Comparison of ENCODE assay signal across 12 mouse cellular contexts in genomic region chr10:88260309-88260708, GRCm38 (mm10). TPM values are rescaled to one million over a fixed set of nuclear protein-coding genes. Genes with fewer than 3 reads are reported as not detected.
A peak's percentile ranks its signal among the peaks of the same experiment; 100 is the strongest.
DNase-seq lines count a peak whose midpoint lies in the region; ATAC-seq lines count a peak whose summit lies in the region.
"Had no signal": no experiment of that assay in that cellular context is flagged by ENCODE, and none has a peak within 500 bp of the region (broad histone marks: within the 10 kb centered on the region; RNA-seq: fewer than 3 reads in every experiment).

No protein-coding gene starts in this region.

- DNase-seq in kidney, postnatal 14 days = peak; percentile 16
- DNase-seq in kidney, adult 18-20 months = no peak
- DNase-seq in heart, adult 9 months (ENCODE audit: low spot score in 2 of 2) = peak; percentile 11 to 22
- DNase-seq in lung, postnatal 25 days (ENCODE audit: low spot score) = peak; percentile 14
- DNase-seq in layer of hippocampus, adult 9-11 months = no peak
- no peak for DNase-seq in MN1 (ENCODE audit: low spot score)
- DNase-seq: cerebellum, adult 9-11 months; right cerebral cortex, adult 18-20 months; thymus, postnatal 36 days had no signal

- no peak overlapping the region for H3K4me3 ChIP-seq in heart, embryonic 15.5 days
- H3K4me3 ChIP-seq: forebrain, embryonic 10.5 days; hindbrain, embryonic 12.5 days had no signal

- H3K36me3 ChIP-seq in heart, embryonic 15.5 days = no peaks in the 10 kb centered on the region
- H3K36me3 ChIP-seq: forebrain, embryonic 10.5 days; hindbrain, embryonic 12.5 days had no signal

- no peaks in the 10 kb centered on the region for H3K4me1 ChIP-seq in heart, embryonic 15.5 days (replicated peaks)
- H3K4me1 ChIP-seq: hindbrain, embryonic 12.5 days had no signal

- no peaks in the 10 kb centered on the region for H3K27me3 ChIP-seq in heart, embryonic 15.5 days
- H3K27me3 ChIP-seq: hindbrain, embryonic 12.5 days had no signal

- no peak overlapping the region for H3K27ac ChIP-seq in heart, embryonic 15.5 days
- H3K27ac ChIP-seq: forebrain, embryonic 10.5 days; hindbrain, embryonic 12.5 days had no signal

- H3K9ac ChIP-seq in heart, embryonic 15.5 days = no peak overlapping the region
- H3K9ac ChIP-seq: hindbrain, embryonic 12.5 days had no signal

- no peak for ATAC-seq in heart, embryonic 15.5 days (replicated peaks; ENCODE audit: insufficient number of reproducible peaks, insufficient read depth, low FRiP score, low read depth)

- H3K4me2 ChIP-seq in heart, embryonic 15.5 days = peak overlapping the region; percentile 34
- H3K4me2 ChIP-seq: hindbrain, embryonic 12.5 days had no signal

- 46% methylated on average over 12 of the region's 12 CpGs for WGBS in heart, embryonic 15.5 days

- no peaks in the 10 kb centered on the region for H3K9me3 ChIP-seq in heart, embryonic 15.5 days (replicated peaks)
- H3K9me3 ChIP-seq: forebrain, embryonic 10.5 days; hindbrain, embryonic 12.5 days had no signal

RNA-seq across cellular contexts. Expression of gene Washc3, which starts 59.4 kb away (rescaled TPM):
- polyA plus RNA-seq in heart, embryonic 15.5 days (2015; fragmentation: Nextera tagmentation; extraction: Ambion mirVana) = 45.6 and 48.3 TPM in 2 replicates

Comparison
In these comparisons a context has a peak if more than half of its experiments do, and no peak if none do; other contexts are left out.
1. DNase-seq: peak in kidney, postnatal 14 days (single experiment), heart, adult 9 months (2 of 2) and lung, postnatal 25 days (single experiment); none in kidney, adult 18-20 months (single experiment), layer of hippocampus, adult 9-11 months (single experiment) and MN1 (single experiment).